Mouse (Mus musculus): ENCODE measurements around the gene Shisal2a. TPM values are rescaled to one million over a fixed set of nuclear protein-coding genes. Genes with fewer than 3 reads are reported as not detected.

Gene Shisal2a
- total RNA-seq, 1 experiment from 2014 or later: not detected

DNA sequence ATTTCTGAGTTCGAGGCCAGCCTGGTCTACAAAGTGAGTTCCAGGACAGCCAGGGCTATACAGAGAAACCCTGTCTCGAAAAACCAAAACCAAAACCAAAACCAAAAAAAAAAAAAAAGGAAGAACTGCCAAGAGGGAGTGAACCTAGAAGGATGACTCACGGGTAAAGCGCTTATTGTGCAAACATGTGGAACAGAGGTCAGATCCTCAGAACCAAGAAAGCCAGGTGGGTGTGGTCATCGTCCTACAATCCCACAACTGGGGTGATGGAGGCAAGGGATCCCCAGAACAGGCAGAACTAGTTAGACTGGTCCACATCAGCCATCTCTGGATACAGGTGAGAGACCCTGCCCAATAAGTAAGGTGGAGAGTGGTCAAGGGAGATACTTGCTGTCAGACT is 36.0 kb downstream of the Shisal2a start:
- peak; percentile 87 for ATAC-seq (replicated peaks; ENCODE audit: insufficient number of reproducible peaks, low FRiP score, low TSS enrichment, poor library complexity, severe bottlenecking)

DNA sequence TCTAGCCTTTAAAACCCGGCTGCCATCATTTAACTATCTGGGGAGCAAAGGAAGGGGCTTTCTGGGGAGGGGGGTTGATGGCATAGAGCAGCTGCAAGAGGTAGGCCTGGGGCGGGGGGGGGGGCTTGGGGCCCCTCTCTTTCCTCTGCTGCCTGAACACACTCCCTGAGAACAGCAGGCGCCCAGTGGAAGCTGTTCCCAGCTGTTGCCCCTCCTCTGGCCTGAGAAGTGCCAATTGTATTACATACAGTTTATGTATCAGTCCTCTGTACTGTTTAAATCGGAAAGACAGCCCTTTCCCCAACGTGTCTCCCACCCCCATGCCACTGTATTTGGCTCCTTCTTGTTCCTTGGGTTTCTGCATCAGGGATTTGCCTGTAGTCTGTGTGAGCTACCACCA is 37.3 kb downstream of the Shisal2a start:
- no peak for ATAC-seq (replicated peaks; ENCODE audit: insufficient number of reproducible peaks, low FRiP score, low TSS enrichment, poor library complexity, severe bottlenecking)

DNA sequence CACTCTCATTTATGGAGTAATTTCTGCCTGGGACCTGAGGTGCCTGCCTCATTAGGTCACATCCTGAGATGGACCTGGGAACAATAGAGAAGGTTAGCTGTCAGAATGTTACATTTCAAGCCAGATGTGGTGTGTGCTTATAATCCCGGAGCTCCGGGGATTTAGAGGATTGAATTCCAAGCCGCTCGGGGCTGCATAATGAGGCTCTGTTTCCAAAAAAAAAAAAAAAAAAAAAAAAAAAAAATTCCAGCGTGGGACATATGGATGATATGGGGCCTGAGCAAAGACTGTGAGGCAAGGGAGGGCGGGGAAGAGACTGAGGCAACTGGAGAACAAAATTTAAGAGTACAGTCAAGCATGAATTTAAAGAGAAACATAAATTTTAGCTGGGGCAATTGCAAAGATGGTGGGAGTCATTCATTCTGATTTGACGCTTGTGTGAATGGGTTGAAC is 38.5 kb downstream of the Shisal2a start:
- ATAC-seq (replicated peaks; ENCODE audit: insufficient number of reproducible peaks, low FRiP score, low TSS enrichment, poor library complexity, severe bottlenecking): no peak

DNA sequence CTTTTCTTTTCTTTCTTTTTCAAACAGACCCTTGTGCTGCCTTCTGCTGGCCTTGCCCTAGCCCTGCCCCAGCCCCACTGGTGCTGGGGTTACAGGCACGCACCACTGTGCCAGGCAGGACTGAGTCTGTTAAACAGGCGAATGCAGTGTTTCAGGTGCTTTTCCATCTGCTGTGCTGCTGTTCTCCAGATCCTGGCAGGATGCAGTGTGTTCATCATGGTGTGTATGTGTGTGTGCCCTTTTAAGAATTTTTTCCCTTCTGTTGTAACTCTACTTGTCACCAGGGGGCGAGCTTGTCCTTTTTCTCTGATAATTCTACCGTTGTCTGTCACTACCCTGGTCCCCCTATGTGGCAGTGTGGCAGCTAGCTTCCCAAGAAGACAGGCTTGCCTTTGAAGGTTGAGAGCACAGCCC is 43.9 kb downstream of the Shisal2a start:
- ATAC-seq (replicated peaks; ENCODE audit: insufficient number of reproducible peaks, low FRiP score, low TSS enrichment, poor library complexity, severe bottlenecking): peak; percentile 80

DNA sequence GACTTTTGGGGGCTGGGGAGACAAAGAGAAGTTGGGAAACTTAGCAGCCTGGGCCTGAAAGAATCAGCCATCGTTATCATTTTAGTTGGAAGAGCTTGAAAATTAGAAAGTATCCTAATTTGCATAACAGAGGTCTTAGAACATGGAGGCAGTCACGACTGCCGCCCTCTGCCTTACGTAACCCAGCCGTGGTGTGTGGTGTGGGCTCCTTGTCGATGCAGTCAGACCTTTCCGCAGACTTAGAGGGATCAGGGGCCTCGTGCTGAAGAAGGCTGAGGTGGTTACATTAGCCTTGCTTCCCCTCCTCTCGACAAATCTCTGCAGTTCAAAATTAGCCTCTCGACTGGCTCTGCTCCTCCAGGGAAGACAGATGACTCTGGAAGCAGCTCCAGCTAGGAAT is 44.3 kb downstream of the Shisal2a start:
- no peak for ATAC-seq (replicated peaks; ENCODE audit: insufficient number of reproducible peaks, low FRiP score, low TSS enrichment, poor library complexity, severe bottlenecking)

DNA sequence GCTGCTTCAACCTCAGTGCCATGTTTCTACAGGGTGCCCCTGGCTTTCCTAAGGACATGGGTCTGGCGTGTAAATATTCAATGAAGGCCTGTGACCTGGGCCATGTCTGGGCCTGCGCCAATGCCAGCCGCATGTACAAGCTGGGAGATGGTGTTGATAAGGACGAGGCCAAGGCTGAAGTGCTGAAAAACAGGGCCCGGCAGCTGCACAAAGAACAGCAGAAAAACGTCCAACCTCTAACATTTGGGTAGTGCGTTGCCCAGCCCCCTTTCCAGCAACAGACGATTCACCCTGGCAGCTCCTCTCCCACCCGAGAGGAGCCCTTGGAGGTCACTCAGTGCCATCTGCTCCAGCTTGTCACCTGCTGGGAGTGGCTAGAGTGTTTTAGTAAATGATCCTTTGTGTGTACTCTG is 44.8 kb downstream of the Shisal2a start:
- no peak for ATAC-seq (replicated peaks; ENCODE audit: insufficient number of reproducible peaks, low FRiP score, low TSS enrichment, poor library complexity, severe bottlenecking)

DNA sequence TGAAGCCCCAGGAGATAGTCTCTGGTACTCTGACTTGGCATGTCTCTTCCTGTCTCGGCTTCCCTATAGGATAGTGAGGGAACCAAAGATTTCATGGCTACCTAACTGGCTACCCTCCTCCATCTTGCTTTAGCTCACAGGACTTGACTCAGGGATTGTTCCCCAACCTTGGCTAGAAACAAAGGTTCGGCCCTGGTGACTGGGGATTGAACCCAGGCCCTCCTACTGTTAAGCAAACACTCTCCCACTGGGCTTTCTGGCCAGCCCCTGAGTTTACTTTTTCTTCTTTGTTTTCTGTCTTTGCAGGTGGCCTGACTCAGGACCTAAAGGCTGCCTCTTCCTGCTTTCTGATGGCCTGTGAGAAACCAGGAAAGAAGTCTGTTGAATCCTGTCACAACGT is 45.3 kb downstream of the Shisal2a start:
- ATAC-seq (replicated peaks; ENCODE audit: insufficient number of reproducible peaks, low FRiP score, low TSS enrichment, poor library complexity, severe bottlenecking): no peak

DNA sequence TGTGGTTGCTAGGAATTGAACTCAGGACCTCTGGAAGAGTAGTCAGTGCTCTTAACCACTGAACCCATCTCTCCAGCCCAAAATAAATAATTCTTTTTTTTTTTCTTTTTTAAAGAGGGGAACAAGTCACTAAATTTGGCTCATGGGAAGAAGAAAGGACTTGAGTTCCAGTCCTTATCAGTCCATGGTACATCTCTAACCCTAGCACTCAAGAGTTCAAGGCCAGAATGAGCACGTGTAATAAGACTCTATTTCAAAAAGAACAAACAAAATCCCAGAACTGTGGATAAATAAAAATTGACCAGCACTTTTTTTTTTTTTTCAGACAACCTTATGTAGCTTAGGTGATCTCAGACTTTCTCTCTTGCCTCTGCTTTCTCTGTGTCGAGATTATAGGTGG is 46.4 kb downstream of the Shisal2a start:
- no peak for ATAC-seq (replicated peaks; ENCODE audit: insufficient number of reproducible peaks, low FRiP score, low TSS enrichment, poor library complexity, severe bottlenecking)

DNA sequence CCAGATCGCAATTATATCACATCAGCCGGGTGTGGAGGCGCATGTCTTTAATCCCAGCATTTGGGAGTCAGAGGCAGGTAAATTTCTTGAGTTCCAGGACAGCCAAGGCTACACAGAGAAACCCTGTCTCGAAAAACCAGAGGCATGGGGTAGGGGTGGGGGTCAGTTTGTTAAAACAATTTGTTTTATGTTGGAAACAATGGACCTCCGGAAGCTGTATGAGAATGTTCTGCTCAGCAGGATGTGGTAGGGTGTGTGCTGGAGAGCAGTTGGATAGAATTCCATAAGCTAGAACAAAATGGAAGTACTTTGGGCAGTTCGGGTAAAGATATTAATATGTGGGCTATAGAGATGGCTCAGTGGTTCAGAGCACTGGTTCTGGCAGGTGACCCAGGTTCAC is 47.7 kb downstream of the Shisal2a start:
- ATAC-seq (replicated peaks; ENCODE audit: insufficient number of reproducible peaks, low FRiP score, low TSS enrichment, poor library complexity, severe bottlenecking): no peak

DNA sequence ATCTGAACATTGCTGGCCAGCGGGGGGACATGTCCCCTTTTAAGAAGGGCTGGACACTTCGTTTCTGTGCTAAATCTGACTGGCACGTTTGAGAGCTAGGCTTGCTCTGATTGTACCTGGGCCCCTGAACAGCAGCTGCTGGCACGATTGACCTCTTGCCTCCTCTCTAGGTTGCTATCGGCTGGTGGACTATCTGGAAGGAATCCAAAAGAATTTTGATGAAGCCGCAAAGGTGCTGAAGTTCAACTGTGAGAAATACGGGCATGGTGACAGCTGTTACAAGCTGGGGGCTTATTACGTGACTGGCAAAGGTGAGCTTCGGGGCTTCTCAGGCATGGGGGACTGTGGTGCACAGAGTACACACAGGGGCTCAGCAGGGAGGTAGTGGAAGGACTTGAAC is 51.1 kb downstream of the Shisal2a start:
- ATAC-seq (replicated peaks; ENCODE audit: insufficient number of reproducible peaks, low FRiP score, low TSS enrichment, poor library complexity, severe bottlenecking): no peak

DNA sequence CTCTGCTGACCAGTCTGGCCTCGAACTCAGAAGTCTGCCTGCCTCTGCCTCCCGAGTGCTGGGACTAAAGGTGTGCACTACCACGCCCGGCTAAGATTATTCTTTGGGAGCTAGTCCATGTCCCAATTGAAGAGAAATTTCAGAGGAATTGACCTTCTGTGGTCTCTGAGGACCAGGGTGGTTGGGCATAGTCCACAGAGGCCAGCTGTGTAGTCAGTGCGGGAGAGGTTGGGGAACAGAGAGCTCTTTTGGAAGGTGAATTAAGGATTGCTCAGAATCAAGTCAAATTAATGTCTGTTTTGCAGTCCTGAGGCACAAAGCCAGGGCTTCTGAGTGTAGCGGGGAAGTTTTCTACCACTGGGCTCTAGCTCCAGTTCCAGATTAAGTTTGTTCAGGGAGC is 53.3 kb downstream of the Shisal2a start:
- ATAC-seq (replicated peaks; ENCODE audit: insufficient number of reproducible peaks, low FRiP score, low TSS enrichment, poor library complexity, severe bottlenecking): no peak

DNA sequence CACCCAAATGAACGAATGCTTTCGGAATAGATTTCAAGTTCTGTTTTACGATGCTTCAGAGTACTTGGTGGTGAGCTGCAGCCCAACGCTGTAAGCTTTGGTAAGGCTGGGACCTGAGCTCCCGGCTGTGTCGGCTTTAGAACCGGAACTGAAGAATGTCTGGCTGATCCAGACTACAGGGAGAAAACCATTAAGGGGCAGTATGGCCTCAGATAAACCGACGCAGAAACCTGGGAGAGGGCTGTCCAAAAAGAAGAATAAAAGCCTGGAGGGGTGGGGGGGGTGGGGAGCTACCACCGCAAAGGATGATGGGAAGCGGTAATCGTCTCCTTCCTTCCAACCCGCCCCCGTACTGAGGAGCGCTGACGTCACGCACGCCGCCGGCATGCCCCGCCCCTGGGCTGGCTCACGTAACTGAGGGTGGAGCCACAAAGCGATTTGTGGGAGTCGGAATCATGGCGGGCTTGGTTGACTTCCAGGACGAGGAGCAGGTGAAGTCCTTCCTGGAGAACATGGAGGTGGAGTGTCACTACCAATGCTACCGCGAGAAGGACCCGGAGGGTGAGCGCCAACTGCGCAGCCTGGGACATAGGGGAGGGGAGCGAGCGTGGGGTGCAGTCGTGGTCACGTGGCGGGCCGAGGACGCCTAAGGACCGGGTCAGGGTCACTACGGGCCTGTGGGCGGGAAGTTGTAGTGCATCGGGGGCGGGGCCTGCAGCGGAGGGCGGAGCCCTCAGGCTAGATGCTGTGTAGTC is 55.2 kb downstream of the Shisal2a start, which contains the start of gene Coa7:
Gene Coa7, plus strand, starts transcription at position 411 of the 755 bp plus-strand sequence.
- peak; percentile 92 for ATAC-seq (replicated peaks; ENCODE audit: insufficient number of reproducible peaks, low FRiP score, low TSS enrichment, poor library complexity, severe bottlenecking)

DNA sequence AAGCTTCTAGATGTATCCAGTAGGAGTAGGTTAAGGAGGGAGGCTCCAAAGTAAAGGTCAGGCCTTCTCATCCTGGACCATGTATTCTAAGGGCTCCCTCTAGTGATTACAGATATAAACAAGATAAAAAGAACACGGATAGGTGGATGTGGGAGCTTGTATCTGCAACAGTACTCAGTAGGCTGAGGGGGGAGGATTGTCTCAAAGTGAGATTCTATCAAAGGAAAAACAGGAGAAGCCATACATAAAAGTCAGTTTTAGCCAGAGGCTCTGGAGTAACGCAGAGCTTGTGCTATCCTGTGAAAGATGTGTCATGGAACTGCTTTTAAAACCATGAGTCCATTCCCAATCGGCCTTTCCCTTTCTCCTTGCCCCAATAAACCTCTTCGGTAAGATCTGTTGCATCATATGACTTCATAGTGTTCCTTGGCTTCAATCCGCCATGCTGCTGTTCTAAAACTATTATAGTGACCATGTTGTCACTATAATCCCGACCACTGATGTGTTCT is 56.0 kb downstream of the Shisal2a start:
- ATAC-seq (replicated peaks; ENCODE audit: insufficient number of reproducible peaks, low FRiP score, low TSS enrichment, poor library complexity, severe bottlenecking): peak; percentile 42; the same call in 1 of the 2 replicates

DNA sequence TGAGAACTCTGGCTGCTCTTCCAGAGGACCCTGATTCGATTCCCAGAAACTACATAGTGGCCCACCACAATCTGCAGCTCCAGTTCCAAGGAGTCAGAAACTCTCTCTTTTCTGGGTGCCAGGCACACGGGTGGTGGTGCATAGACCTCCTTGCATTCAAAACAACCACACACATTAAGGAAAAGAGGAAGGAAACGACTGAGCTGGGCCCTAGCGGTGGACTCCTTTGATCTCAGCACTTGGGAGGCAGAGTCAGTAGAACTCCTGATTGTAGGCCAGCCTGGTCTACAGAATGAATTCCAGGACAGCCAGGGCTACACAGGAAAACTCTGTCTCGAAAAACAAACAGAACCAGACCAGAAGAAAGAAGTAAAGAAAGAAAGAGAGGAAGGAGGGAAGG is 59.6 kb downstream of the Shisal2a start:
- no peak for ATAC-seq (replicated peaks; ENCODE audit: insufficient number of reproducible peaks, low FRiP score, low TSS enrichment, poor library complexity, severe bottlenecking)

DNA sequence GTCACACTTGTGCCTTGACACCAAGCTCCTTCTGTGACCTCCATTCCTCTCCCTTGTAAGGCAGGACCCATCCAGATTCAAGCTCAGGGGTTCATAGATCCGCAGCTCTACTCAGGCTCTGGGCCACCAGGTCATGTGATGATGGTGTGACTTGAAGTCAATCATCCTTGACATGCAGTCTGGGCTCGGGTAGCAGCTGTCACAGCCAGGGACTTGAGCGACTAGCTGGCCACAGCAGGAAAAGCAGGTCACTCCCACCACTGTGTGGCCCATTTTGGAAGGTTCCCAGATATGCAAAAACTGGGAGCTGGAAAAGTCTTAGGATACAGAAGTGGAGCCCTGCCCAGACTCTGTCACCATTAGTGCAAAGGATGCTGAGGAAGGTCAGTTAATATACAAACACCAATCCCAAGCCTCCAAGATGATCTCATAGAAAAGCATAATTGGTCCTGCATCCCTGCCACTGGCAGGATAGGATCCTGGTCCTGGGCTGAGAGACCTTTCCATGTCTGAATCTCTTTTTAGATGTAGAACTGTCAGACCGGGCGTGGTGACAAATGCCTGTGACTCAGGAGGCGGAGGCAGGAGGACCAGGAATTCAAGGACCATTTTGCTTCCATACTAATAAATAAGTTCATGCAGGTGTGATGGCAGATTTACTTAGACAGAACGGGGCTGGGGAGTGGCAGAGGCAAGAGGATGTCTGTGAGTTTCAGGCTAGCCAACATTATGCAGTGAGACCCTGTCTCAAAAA is 62.3 kb downstream of the Shisal2a start:
- ATAC-seq (replicated peaks; ENCODE audit: insufficient number of reproducible peaks, low FRiP score, low TSS enrichment, poor library complexity, severe bottlenecking): no peak

DNA sequence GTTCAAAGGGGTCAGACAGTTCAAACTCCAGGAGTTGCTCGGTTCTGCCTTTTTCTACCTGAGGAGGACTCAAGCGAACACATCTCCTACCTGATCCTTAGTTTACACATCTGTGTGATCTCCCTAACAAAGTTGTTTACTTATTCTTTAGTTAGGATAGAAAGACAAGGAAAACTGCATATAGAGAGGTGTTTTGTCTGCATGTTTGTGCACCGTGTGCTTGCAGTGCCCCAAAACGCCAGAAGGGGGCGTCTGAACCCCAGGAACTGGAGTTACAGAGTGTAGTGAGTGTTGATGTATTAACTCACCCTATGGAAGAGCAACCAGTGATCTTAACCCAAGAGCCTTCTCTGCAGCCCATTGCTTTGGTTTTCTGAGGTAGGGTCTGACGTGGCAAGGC is 63.4 kb downstream of the Shisal2a start:
- ATAC-seq (replicated peaks; ENCODE audit: insufficient number of reproducible peaks, low FRiP score, low TSS enrichment, poor library complexity, severe bottlenecking): no peak

DNA sequence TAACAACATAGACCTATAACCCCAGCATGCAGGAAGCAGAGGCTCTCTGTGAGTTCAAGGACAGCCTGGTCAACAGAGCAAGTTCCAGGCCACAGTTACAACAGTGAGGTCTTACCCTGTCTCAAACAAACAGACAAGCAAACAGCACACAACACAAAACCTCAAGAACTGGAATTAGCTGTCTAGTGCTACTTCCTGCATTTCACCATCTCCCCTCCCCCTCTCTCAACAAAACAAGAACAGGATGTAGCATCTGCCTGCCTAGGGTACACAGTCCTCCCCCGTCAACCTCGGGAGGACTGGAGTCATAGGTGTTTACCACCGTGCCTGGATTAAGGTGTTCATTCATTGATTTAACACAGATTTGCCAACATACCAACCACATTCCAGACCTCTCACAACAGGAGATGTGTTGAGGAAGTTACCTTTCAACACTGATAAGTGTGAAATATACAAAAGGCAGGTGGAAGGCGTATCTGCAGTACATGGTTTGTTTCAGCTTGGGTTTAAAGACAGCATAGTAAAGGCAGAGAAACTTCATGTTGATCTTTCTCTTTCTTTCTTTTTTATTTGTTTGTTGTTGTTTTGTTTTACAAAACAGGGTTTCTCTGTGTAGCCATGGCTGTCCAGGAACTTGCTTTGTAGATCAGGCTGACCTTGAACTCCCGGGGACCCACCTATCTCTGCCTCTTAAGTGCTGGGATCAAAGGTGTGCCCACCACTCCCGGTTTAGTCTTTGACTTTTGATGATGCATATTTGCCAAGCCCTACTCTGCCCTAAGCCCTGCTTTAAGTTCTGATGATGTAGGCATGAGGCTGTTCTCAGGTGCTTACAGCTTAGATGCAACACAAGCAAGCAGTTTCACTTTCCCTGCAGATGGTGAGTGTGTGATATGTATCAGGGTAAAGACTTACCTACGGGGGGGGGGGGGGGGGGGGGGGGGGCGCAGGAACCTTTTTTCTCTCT is 64.2 kb downstream of the Shisal2a start:
- peak; percentile 83 for ATAC-seq (replicated peaks; ENCODE audit: insufficient number of reproducible peaks, low FRiP score, low TSS enrichment, poor library complexity, severe bottlenecking)

Measured in monocyte, adult 5-6 weeks (primary cell).